Mouse (Mus musculus): Measurements from ENCODE around the gene Ano1.

Gene Ano1

GRCm38 (mm10) chr7:144636000-144636399 is 115.8 kb downstream of the Ano1 start:
- no peak for DNase-seq (ENCODE audit: low read depth, low spot score)

- no peak for DNase-seq (ENCODE audit: low read depth, low spot score)
These were observed 116.9 kb downstream of the Ano1 start for GRCm38 (mm10) chr7:144634875-144635274.

GRCm38 (mm10) chr7:144634450-144634849 is 117.3 kb downstream of the Ano1 start:
- DNase-seq (ENCODE audit: low read depth, low spot score) = no peak

DNA sequence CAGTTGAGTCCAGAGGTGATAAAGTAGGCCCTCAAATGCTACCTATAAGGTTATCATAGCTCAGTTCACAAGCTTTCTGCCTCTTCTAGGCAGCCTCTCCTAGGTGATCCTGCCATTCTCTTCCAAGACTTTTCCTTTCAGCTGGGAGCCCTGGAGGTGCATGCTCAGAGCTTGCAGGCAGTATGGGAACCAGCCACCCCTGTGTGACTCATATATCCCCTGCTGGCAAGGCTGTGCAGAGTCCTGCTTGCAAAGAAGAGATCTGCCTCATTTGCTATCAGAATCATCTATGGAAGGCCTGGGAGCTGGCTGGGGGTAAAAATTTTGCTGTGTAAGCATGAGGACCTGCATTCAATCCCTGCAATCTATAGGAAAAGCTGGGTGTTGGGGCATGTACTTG is 119.5 kb downstream of the Ano1 start:
- DNase-seq (ENCODE audit: low read depth, low spot score) = no peak

GRCm38 (mm10) chr7:144630622-144631021 is 121.2 kb downstream of the Ano1 start:
- no peak for DNase-seq (ENCODE audit: low read depth, low spot score)

DNA sequence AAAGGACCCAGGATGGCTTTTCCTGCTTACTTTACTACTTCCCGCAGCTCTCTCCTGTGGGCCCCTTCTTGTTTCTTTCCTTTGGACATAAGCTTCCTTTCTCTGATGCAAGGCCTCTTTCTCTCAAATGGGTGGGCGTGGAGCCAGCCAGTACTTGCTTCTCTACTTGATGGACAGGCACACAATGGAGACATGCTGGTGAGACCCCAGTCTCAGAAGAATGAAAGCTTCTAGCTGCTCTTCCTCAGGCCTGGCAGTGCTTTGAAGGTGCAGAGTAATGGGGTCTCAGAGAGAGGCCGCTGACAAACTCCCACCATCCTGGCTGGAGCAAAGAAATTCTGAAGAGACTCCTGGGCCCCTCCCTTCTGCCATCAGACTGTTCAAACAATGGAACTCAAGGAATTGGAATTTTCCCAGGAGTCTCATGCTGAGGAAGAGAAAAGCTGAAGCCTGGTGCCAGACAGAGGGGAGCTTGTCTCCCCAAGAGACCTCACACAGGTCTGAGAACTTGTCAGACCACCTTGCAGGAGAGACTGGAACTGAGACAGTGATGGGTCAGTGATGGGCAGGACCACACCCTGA is 123.3 kb downstream of the Ano1 start:
- peak; percentile 89 for DNase-seq (ENCODE audit: low read depth, low spot score)

GRCm38 (mm10) chr7:144627606-144628333 is 124.0 kb downstream of the Ano1 start:
- DNase-seq (ENCODE audit: low read depth, low spot score) = no peak

DNA sequence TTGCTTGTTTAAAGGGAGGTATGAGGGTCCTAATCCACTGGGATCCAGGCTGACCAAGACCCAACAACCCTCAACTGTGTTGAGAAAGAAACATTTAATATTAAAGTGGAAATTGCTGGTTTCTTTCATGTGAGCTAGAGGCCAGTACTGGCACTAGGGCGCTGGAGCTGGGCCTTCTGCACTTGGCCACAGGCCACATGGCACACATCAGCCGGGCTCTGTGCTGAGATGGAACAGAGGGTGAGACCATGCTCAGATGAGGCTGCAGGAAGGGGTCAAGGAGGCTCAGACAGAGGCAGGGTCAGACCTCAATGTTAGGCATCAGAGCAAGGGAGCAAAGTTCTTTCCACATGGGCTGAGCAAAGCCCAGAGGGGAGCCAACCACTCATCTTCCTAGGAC is 125.7 kb downstream of the Ano1 start:
- DNase-seq (ENCODE audit: low read depth, low spot score) = no peak

DNA sequence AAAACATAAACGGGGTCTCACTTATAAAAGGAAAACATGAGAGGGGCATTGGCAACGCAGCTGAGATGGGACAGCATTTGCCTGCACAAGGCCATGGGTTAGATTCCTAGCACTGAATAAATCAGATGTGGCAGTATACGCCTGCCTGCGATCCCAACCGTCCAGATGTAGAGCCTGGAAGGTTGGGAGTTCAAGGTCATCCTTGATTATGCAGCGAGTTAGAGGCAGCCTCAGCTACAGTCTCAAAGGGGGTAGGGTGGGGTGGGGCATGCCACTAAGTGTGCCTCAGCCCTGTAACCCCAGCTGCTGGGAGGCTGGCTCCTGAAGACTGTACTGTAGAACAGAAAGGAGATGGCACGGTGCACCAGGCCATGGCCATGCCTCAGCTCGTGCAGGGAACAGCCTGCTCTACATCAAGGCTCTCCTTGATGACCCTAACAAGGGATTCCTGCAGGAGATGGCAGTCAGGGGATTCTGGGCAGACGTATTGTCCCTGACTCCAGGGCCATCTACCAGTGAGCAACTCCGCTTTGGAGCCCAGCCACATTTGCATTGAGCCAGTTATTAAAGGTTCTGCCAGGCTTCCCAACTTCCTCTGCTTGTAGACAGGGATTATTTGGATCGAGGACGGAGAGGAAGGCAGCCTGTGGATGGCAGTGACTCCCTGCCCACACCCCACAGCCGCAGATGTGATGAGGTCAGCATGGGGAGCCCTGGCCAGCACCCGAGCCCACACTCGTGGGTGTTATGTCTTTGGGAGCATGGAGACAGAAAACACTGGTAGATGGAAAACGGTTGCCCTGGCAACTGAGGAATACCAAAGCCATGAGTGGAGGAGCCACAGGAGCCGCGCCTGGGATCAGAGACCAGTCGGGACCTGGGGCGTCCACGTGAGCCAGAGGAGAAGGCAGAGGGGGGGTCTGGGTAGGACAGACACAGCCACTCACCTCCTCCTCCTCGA is 130.8 kb downstream of the Ano1 start:
- peak; percentile 75 for DNase-seq (ENCODE audit: low read depth, low spot score)

- no peak for DNase-seq (ENCODE audit: low read depth, low spot score)
These were observed 131.5 kb downstream of the Ano1 start for GRCm38 (mm10) chr7:144620315-144620714.

- DNase-seq (ENCODE audit: low read depth, low spot score) = no peak
These were observed 136.4 kb downstream of the Ano1 start for GRCm38 (mm10) chr7:144615343-144615742.

DNA sequence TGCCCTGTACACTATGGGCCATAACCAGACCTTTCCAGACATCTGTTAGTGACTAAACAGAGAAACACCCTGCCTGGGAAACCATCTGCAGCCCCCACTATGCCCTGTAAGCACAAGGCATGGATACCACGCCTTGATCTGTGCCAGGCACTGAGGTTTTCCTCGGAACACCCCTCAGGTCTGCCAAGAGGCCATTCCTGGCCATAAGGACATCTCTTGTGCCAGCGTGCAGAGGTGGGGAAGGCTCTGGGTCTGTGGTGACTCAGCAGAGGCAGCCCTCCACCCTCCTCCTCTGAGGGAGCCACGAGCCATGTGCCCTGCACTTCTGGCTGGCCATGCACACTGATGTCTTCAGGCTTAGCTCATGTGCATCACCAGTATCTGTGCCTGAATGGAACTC is 138.9 kb downstream of the Ano1 start:
- DNase-seq (ENCODE audit: low read depth, low spot score) = no peak

DNA sequence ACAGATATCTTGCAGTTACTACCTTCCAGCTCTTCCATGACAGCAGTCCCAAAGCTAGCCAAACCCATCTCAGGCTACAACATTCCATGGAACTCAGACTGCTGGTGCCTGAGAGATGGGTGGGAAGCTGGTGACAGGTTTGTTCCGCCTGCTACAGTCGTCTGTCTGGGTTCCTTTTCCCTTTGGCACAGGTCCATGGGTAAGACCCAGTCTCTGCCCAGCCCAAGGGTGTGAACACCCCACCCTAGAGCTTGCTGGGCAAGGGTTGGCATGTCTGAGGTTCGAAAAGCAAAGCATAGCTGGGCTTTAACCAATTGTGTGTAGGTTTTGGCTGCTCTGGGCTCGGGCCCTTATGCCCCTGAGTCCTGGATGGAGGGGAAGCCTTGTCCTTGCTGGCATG is 139.4 kb downstream of the Ano1 start:
- no peak for DNase-seq (ENCODE audit: low read depth, low spot score)

- DNase-seq (ENCODE audit: low read depth, low spot score) = no peak
These were observed 140.2 kb downstream of the Ano1 start for GRCm38 (mm10) chr7:144611595-144611994.

- DNase-seq (ENCODE audit: low read depth, low spot score) = no peak
These were observed 142.2 kb downstream of the Ano1 start for GRCm38 (mm10) chr7:144609568-144609967.

- DNase-seq (ENCODE audit: low read depth, low spot score) = peak; percentile 41
These were observed 143.9 kb downstream of the Ano1 start for GRCm38 (mm10) chr7:144607862-144608261.

DNA sequence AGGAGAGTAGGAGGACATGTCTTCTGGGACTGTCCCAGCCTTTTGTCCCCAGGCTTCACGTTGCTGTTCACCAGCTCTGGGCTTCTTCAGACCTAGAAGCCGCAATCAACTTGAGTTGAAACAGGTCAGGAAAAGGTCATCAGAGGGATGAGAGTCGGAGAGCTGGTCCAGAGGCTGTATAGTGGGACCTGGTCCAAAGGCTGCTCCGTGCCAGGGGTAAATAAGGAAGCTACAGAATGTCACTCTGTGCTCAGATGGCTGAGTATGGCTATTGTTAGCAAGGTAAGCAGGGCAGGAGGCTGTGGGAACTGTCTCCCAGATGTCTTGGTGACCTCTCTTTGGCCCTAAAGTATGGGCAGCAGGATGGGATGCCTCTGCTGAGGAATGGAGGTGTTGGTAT is 147.0 kb downstream of the Ano1 start:
- DNase-seq (ENCODE audit: low read depth, low spot score) = no peak

DNA sequence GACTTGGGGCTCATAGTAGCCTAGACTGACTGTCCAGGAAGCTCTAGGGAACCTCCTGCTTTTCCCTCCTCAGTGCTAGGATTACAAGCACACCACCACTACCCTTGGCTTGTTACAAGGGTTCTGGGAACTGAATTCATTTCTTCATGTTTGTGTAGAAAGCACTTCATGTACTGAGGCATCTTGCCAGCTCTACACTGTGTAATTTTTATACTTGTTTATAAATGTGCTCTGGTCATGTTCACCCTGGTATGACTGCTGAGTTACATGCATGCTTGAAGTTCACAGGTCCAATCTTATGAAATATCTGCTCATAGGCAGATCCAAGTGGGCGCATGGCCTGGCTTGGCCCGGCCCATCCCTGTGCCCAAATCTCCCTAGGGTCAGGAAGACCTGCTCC is 147.5 kb downstream of the Ano1 start:
- no peak for DNase-seq (ENCODE audit: low read depth, low spot score)

GRCm38 (mm10) chr7:144600333-144600900 is 151.4 kb downstream of the Ano1 start:
- no peak for DNase-seq (ENCODE audit: low read depth, low spot score)

- DNase-seq (ENCODE audit: low read depth, low spot score) = no peak
These were observed 162.3 kb downstream of the Ano1 start for GRCm38 (mm10) chr7:144589508-144589907.

DNA sequence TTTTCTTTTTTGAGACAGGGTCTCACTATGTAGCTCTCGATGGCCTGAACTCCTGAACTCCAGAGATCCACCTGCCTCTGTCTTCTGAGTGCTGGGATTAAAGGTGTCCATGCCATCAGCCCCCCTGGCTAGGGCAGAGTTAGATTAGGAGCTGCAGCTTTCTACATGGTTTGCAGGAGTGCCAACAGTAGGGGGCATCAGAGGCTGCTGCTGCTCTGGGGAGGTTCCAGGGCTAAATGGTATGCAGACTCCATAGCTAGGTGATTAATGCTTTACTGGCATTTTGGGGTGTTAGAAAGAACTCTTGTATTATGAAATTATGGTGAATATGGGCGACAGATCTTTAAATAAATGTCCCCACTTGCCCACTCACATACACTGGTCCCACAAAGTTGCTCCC is 164.5 kb downstream of the Ano1 start:
- DNase-seq (ENCODE audit: low read depth, low spot score) = peak; percentile 18

DNA sequence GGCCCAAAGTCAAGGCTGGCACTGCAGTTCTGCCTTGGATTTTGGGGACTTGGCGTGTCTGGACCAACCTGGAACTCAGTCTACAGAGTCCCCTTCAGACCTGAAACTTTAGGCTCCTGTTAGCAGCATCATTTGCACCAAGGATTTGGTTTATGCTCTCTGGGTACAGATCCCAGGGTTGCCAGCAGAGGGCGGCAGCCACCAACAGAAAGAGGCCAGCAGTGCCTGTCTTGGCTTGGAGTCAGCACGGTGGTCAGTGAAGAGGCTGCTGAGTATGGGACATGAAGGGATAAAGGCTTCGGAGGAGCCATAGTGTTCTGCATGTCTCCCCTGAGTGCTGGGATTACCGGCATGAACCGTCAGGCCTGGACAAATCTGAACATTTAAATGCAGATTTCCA is 166.1 kb downstream of the Ano1 start:
- peak; percentile 64 for DNase-seq (ENCODE audit: low read depth, low spot score)

Measured in R1 (cell line).